ENCODE assay signal across 8 mouse cellular contexts in the genomic region with DNA sequence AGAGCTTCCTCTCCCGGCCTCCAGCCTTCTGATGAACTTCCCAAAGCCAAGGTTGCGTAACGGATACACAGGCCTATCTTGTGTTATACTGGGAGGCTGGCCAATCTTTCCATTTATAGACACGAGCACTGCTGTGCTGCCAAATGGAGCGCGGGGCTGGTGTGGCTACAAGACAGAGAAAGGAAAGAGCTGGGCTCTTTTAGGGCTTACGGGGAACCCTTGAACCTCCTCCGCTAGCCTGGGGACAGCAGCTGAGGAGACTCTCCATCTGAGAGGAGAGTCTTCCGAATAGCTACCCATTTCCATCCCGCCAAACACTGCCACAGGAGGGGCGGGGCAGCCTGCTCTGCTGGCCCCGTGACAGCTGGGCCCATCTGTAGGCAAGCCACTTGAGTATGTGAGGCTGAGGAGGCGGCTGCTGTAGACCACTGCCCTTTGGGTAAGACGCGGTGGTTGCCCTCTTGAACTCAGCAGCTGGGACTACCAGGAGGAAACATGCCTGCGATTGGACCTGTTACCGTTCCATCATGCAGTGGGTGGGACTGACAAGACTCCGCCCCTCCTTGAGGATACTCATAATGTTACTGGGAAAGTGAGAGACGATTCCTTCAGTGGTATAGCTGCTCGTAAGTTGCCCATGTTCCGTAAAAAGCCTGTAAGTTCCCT. TPM values are rescaled to one million over a fixed set of nuclear protein-coding genes. Genes with fewer than 3 reads are reported as not detected.
A peak's percentile ranks its signal among the peaks of the same experiment; 100 is the strongest.
DNase-seq lines count a peak whose midpoint lies in the region; ATAC-seq lines count a peak whose summit lies in the region.

No protein-coding gene starts in this region.

- 66% methylated on average over 21 of the region's 21 CpGs for WGBS in embryonic facial prominence, embryonic 13.5 days
- WGBS in limb, embryonic 13.5 days = 58% methylated on average over 21 of the region's 21 CpGs
- 70% methylated on average over 21 of the region's 21 CpGs for WGBS in midbrain, embryonic 16.5 days
- 40% methylated on average over 21 of the region's 21 CpGs for WGBS in stomach, embryonic 14.5 days

- peaks cover 24% of the 10 kb centered on the region for H3K4me1 ChIP-seq in embryonic facial prominence, embryonic 13.5 days
- peaks cover 30% of the 10 kb centered on the region for H3K4me1 ChIP-seq in limb, embryonic 13.5 days
- peaks cover 2% of the 10 kb centered on the region; the same call in 1 of the 2 replicates for H3K4me1 ChIP-seq in midbrain, embryonic 16.5 days (ENCODE audit: control insufficient read depth, insufficient read depth, low read length)
- H3K4me1 ChIP-seq in stomach, embryonic 14.5 days (ENCODE audit: control insufficient read depth, insufficient read depth, low read length) = peaks cover 14% of the 10 kb centered on the region; the same call in 1 of the 2 replicates

- H3K27ac ChIP-seq in embryonic facial prominence, embryonic 13.5 days = peak overlapping the region; percentile 64
- peak overlapping the region; percentile 48; the same call in 1 of the 2 replicates for H3K27ac ChIP-seq in limb, embryonic 13.5 days
- H3K27ac ChIP-seq in midbrain, embryonic 16.5 days (ENCODE audit: low read length) = no peak overlapping the region
- peak overlapping the region; percentile 79 for H3K27ac ChIP-seq in stomach, embryonic 14.5 days (ENCODE audit: low read length)

- peak; percentile 53 for DNase-seq in embryo, embryonic 11 days
- DNase-seq in embryo, embryonic 9.5 days (ENCODE audit: extremely low spot score) = no peak
- peak; percentile 95 to 97 for DNase-seq in heart, adult 18-20 months
- peak; percentile 83 to 86 for DNase-seq in kidney, adult 8-10 months

- H3K27me3 ChIP-seq in embryonic facial prominence, embryonic 13.5 days = no peaks in the 10 kb centered on the region
- H3K27me3 ChIP-seq in limb, embryonic 13.5 days = 0 out of 2 replicates have a peak, but pooled peaks cover 3% of the 10 kb centered on the region
- no peaks in the 10 kb centered on the region for H3K27me3 ChIP-seq in midbrain, embryonic 16.5 days (ENCODE audit: control insufficient read depth, insufficient read depth, low read depth, low read length)
- H3K27me3 ChIP-seq in stomach, embryonic 14.5 days (ENCODE audit: control insufficient read depth, insufficient read depth, low read length) = no peaks in the 10 kb centered on the region

- H3K9ac ChIP-seq in embryonic facial prominence, embryonic 13.5 days = no peak overlapping the region
- H3K9ac ChIP-seq in limb, embryonic 13.5 days = no peak overlapping the region
- H3K9ac ChIP-seq in midbrain, embryonic 16.5 days (ENCODE audit: low read depth, low read length) = no peak overlapping the region
- no peak overlapping the region for H3K9ac ChIP-seq in stomach, embryonic 14.5 days (replicated peaks; ENCODE audit: low read depth, low read length)

- no peak overlapping the region for H3K4me3 ChIP-seq in embryonic facial prominence, embryonic 13.5 days
- no peak overlapping the region for H3K4me3 ChIP-seq in limb, embryonic 13.5 days
- no peak overlapping the region for H3K4me3 ChIP-seq in midbrain, embryonic 16.5 days (ENCODE audit: low read depth, low read length)
- no peak overlapping the region for H3K4me3 ChIP-seq in stomach, embryonic 14.5 days (ENCODE audit: low read depth, low read length)

- ATAC-seq in embryonic facial prominence, embryonic 13.5 days (ENCODE audit: insufficient number of reproducible peaks, insufficient read depth, low FRiP score, low TSS enrichment, low read depth) = 0 out of 2 replicates have a peak, but pooled peaks have one; percentile 53
- peak; percentile 82 for ATAC-seq in limb, embryonic 13.5 days (ENCODE audit: low FRiP score, low read depth)
- peak; percentile 65 for ATAC-seq in midbrain, embryonic 16.5 days
- ATAC-seq in stomach, embryonic 14.5 days (ENCODE audit: insufficient number of reproducible peaks, insufficient read depth, low FRiP score, low read depth) = peak; percentile 83

- no peaks in the 10 kb centered on the region for H3K36me3 ChIP-seq in embryonic facial prominence, embryonic 13.5 days
- H3K36me3 ChIP-seq in limb, embryonic 13.5 days = no peaks in the 10 kb centered on the region
- no peaks in the 10 kb centered on the region for H3K36me3 ChIP-seq in midbrain, embryonic 16.5 days (ENCODE audit: control insufficient read depth, insufficient read depth, low read length)
- H3K36me3 ChIP-seq in stomach, embryonic 14.5 days (ENCODE audit: control insufficient read depth, insufficient read depth, low read length) = no peaks in the 10 kb centered on the region

- peak overlapping the region; percentile 37; the same call in 1 of the 2 replicates for H3K4me2 ChIP-seq in embryonic facial prominence, embryonic 13.5 days
- peak overlapping the region; percentile 31; the same call in 1 of the 2 replicates for H3K4me2 ChIP-seq in limb, embryonic 13.5 days (replicated peaks)
- H3K4me2 ChIP-seq in midbrain, embryonic 16.5 days (ENCODE audit: low read length) = no peak overlapping the region
- H3K4me2 ChIP-seq in stomach, embryonic 14.5 days (replicated peaks; ENCODE audit: low read depth, low read length) = peak overlapping the region; percentile 25

- no peaks in the 10 kb centered on the region for H3K9me3 ChIP-seq in embryonic facial prominence, embryonic 13.5 days
- peaks cover 8% of the 10 kb centered on the region; the same call in 1 of the 2 replicates for H3K9me3 ChIP-seq in limb, embryonic 13.5 days
- no peaks in the 10 kb centered on the region for H3K9me3 ChIP-seq in midbrain, embryonic 16.5 days (replicated peaks; ENCODE audit: control insufficient read depth, low read length, poor library complexity, severe bottlenecking)
- no peaks in the 10 kb centered on the region for H3K9me3 ChIP-seq in stomach, embryonic 14.5 days (ENCODE audit: control insufficient read depth, low read depth, low read length)

RNA-seq across cellular contexts. Expression of a gene that starts 48.7 kb away (rescaled TPM):
- 1.3 and 2.1 TPM in 2 replicates for polyA plus RNA-seq in embryonic facial prominence, embryonic 13.5 days (2015; fragmentation: Nextera tagmentation; extraction: Ambion mirVana)
- total RNA-seq in heart, adult 18-20 months (2021) = 1 to 10 TPM in 1 of 2 experiments, under 1 TPM in 1; 0.65 to 2.5 TPM
- polyA plus RNA-seq in limb, embryonic 13.5 days (2015; fragmentation: Nextera tagmentation; extraction: Ambion mirVana) = 1.9 TPM in 2 replicates
- polyA plus RNA-seq in midbrain, embryonic 16.5 days (2015; fragmentation: Nextera tagmentation; extraction: Ambion mirVana) = 0.66 and 0.94 TPM in 2 replicates
- polyA plus RNA-seq in stomach, embryonic 14.5 days (2014; fragmentation: Nextera tagmentation; extraction: Ambion mirVana) = 20.3 and 22.0 TPM in 2 replicates
